Mouse (Mus musculus): Measurements from ENCODE around the gene Gm5108. TPM values are rescaled to one million over a fixed set of nuclear protein-coding genes. Genes with fewer than 3 reads are reported as not detected.

Gene Gm5108
- not detected for total RNA-seq (2021)
- long read RNA-seq, experiment 1: 0 reads
- long read RNA-seq, experiment 2: 0 reads

- no peak for DNase-seq
Observed at GRCm38 (mm10) chr5:67941369-67941768, at the start of gene Gm5108. Gm5108 (plus strand) TSS chr5:67941669.

GRCm38 (mm10) chr5:67898921-67899320 lies 42.5 kb upstream of the Gm5108 start:
- DNase-seq: no peak

GRCm38 (mm10) chr5:67904555-67904954 lies 36.9 kb upstream of the Gm5108 start:
- no peak for DNase-seq

- no peak for DNase-seq
Observed at GRCm38 (mm10) chr5:67930584-67930983, 10.9 kb upstream of the Gm5108 start.

GRCm38 (mm10) chr5:67931623-67932022 lies 9.8 kb upstream of the Gm5108 start:
- no peak for DNase-seq

GRCm38 (mm10) chr5:67943199-67943598 lies 1.7 kb downstream of the Gm5108 start:
- no peak for DNase-seq

GRCm38 (mm10) chr5:67944074-67944785 lies 2.8 kb downstream of the Gm5108 start:
- DNase-seq: no peak

- DNase-seq: no peak
Observed at GRCm38 (mm10) chr5:67946321-67946720, 4.9 kb downstream of the Gm5108 start, which contains the start of gene Gm21905. Gm21905 (minus strand) TSS chr5:67946421.

- DNase-seq: no peak
Observed at GRCm38 (mm10) chr5:67947006-67947405, 5.5 kb downstream of the Gm5108 start.

GRCm38 (mm10) chr5:67948074-67948473 lies 6.6 kb downstream of the Gm5108 start:
- no peak for DNase-seq

- no peak for DNase-seq
Observed at GRCm38 (mm10) chr5:67954097-67954496, 12.6 kb downstream of the Gm5108 start.

GRCm38 (mm10) chr5:67955486-67955885 lies 14.0 kb downstream of the Gm5108 start:
- no peak for DNase-seq

- no peak for DNase-seq
Observed at GRCm38 (mm10) chr5:67961708-67962629, 20.5 kb downstream of the Gm5108 start.

- DNase-seq: no peak
Observed at GRCm38 (mm10) chr5:67969536-67969935, 28.1 kb downstream of the Gm5108 start.

- no peak for DNase-seq
Observed at GRCm38 (mm10) chr5:67981946-67982526, 40.6 kb downstream of the Gm5108 start.

GRCm38 (mm10) chr5:67990426-67990825 lies 49.0 kb downstream of the Gm5108 start:
- no peak for DNase-seq

- no peak for DNase-seq
Observed at GRCm38 (mm10) chr5:68002611-68003010, 61.1 kb downstream of the Gm5108 start.

- DNase-seq: no peak
Observed at GRCm38 (mm10) chr5:68003904-68004303, 62.4 kb downstream of the Gm5108 start.

- DNase-seq: no peak
Observed at GRCm38 (mm10) chr5:68004419-68004818, 63.0 kb downstream of the Gm5108 start.

- DNase-seq: no peak
Observed at GRCm38 (mm10) chr5:68007074-68007473, 65.6 kb downstream of the Gm5108 start.

GRCm38 (mm10) chr5:68011569-68011968 lies 70.1 kb downstream of the Gm5108 start:
- DNase-seq: no peak

- peak; percentile 84 for DNase-seq
Observed at GRCm38 (mm10) chr5:68012618-68013017, 71.1 kb downstream of the Gm5108 start.

GRCm38 (mm10) chr5:68020870-68021269 lies 79.4 kb downstream of the Gm5108 start:
- no peak for DNase-seq
